Comparison of ENCODE assay signal across 7 mouse cellular contexts in genomic region chr5:35884262-35884661, GRCm38 (mm10). TPM values are rescaled to one million over a fixed set of nuclear protein-coding genes. Genes with fewer than 3 reads are reported as not detected.
A peak's percentile ranks its signal among the peaks of the same experiment; 100 is the strongest.
DNase-seq lines count a peak whose midpoint lies in the region; ATAC-seq and TF ChIP-seq lines count a peak whose summit lies in the region.

No protein-coding gene starts in this region.

- H3K27ac ChIP-seq in kidney, adult 2 months (ENCODE audit: insufficient read depth, low read depth, low read length) = no peak overlapping the region
- H3K27ac ChIP-seq in kidney, embryonic 16.5 days (ENCODE audit: low read length) = no peak overlapping the region
- H3K27ac ChIP-seq in bone marrow, adult 2 months (ENCODE audit: control insufficient read depth, insufficient read depth, low read depth, low read length, poor library complexity) = no peak overlapping the region
- no peak overlapping the region for H3K27ac ChIP-seq in hindbrain, embryonic 13.5 days
- no peak overlapping the region for H3K27ac ChIP-seq in midbrain, embryonic 10.5 days (replicated peaks)

- TF ChIP-seq CTCF in kidney, adult 2 months (conservative IDR thresholded peaks at IDR 0.05; ENCODE audit: insufficient read depth, insufficient read length, low read depth, low read length) = no peak; the same call in 1 of the 2 replicates
- peak; percentile 79 for TF ChIP-seq CTCF in E14TG2a.4 (conservative IDR thresholded peaks at IDR 0.05; ENCODE audit: low read length)
- peak; percentile 10; the same call in 1 of the 2 replicates for TF ChIP-seq CTCF in bone marrow, adult 2 months (IDR thresholded peaks at IDR 0.05; ENCODE audit: control insufficient read depth, insufficient read depth, low read length)

- H3K4me2 ChIP-seq in kidney, embryonic 16.5 days (replicated peaks; ENCODE audit: low read depth, low read length) = no peak overlapping the region
- 0 out of 2 replicates have a peak overlapping the region, but pooled peaks have one; percentile 18 for H3K4me2 ChIP-seq in hindbrain, embryonic 13.5 days

- no peak overlapping the region for H3K9ac ChIP-seq in kidney, embryonic 16.5 days (replicated peaks; ENCODE audit: low read length)
- H3K9ac ChIP-seq in hindbrain, embryonic 13.5 days = no peak overlapping the region

- 48% methylated on average over 11 of the region's 11 CpGs for WGBS in kidney, adult 2 months
- WGBS in kidney, embryonic 16.5 days = 40% methylated on average over 11 of the region's 11 CpGs
- 48% methylated on average over 11 of the region's 11 CpGs for WGBS in bone marrow, adult 2 months
- WGBS in hindbrain, embryonic 13.5 days = 41% methylated on average over 11 of the region's 11 CpGs
- 45% methylated on average over 11 of the region's 11 CpGs for WGBS in midbrain, embryonic 10.5 days

- no peaks in the 10 kb centered on the region for H3K36me3 ChIP-seq in kidney, adult 2 months (ENCODE audit: control insufficient read depth, insufficient read depth, low read length)
- no peaks in the 10 kb centered on the region for H3K36me3 ChIP-seq in kidney, embryonic 16.5 days (ENCODE audit: insufficient read depth, low read length)
- no peaks in the 10 kb centered on the region for H3K36me3 ChIP-seq in E14TG2a.4 (ENCODE audit: insufficient read depth, low read length)
- H3K36me3 ChIP-seq in hindbrain, embryonic 13.5 days = no peaks in the 10 kb centered on the region
- H3K36me3 ChIP-seq in midbrain, embryonic 10.5 days = no peaks in the 10 kb centered on the region

- TF ChIP-seq POLR2A in kidney, adult 2 months (IDR thresholded peaks at IDR 0.05; ENCODE audit: low read depth, low read length) = no peak
- TF ChIP-seq POLR2A in bone marrow, adult 2 months (IDR thresholded peaks at IDR 0.05; ENCODE audit: borderline replicate concordance, control insufficient read depth, low read depth, low read length) = no peak

- H3K4me3 ChIP-seq in kidney, adult 2 months (ENCODE audit: insufficient read depth, low read depth, low read length) = no peak overlapping the region
- H3K4me3 ChIP-seq in kidney, embryonic 16.5 days (ENCODE audit: low read length) = no peak overlapping the region
- no peak overlapping the region for H3K4me3 ChIP-seq in E14TG2a.4 (replicated peaks; ENCODE audit: low read length)
- no peak overlapping the region for H3K4me3 ChIP-seq in bone marrow, adult 2 months (replicated peaks; ENCODE audit: control insufficient read depth, low read depth, low read length)
- no peak overlapping the region for H3K4me3 ChIP-seq in hindbrain, embryonic 13.5 days
- H3K4me3 ChIP-seq in midbrain, embryonic 10.5 days = no peak overlapping the region

- H3K4me1 ChIP-seq in kidney, adult 2 months (ENCODE audit: control insufficient read depth, insufficient read depth, low read length) = peaks cover 4% of the 10 kb centered on the region; the same call in 1 of the 2 replicates
- no peaks in the 10 kb centered on the region for H3K4me1 ChIP-seq in kidney, embryonic 16.5 days (ENCODE audit: insufficient read depth, low read length)
- peaks cover 18% of the 10 kb centered on the region for H3K4me1 ChIP-seq in E14TG2a.4 (replicated peaks; ENCODE audit: low read depth, low read length)
- no peaks in the 10 kb centered on the region for H3K4me1 ChIP-seq in bone marrow, adult 2 months (ENCODE audit: control insufficient read depth, insufficient read depth, low read length)
- H3K4me1 ChIP-seq in hindbrain, embryonic 13.5 days (replicated peaks) = peaks cover 18% of the 10 kb centered on the region
- H3K4me1 ChIP-seq in midbrain, embryonic 10.5 days = peaks cover 14% of the 10 kb centered on the region

- no peak for ATAC-seq in kidney, embryonic 16.5 days (ENCODE audit: low FRiP score, low TSS enrichment)
- no peak for ATAC-seq in hindbrain, embryonic 13.5 days (ENCODE audit: low FRiP score)

- H3K27me3 ChIP-seq in kidney, adult 2 months (replicated peaks; ENCODE audit: control insufficient read depth, insufficient read depth, low read length) = no peaks in the 10 kb centered on the region
- H3K27me3 ChIP-seq in kidney, embryonic 16.5 days (ENCODE audit: insufficient read depth, low read length) = no peaks in the 10 kb centered on the region
- peaks cover 3% of the 10 kb centered on the region; the same call in 1 of the 2 replicates for H3K27me3 ChIP-seq in E14TG2a.4 (ENCODE audit: insufficient read depth, low read length)
- no peaks in the 10 kb centered on the region for H3K27me3 ChIP-seq in hindbrain, embryonic 13.5 days
- no peaks in the 10 kb centered on the region for H3K27me3 ChIP-seq in midbrain, embryonic 10.5 days (ENCODE audit: low read depth, poor library complexity, severe bottlenecking)

- peak; percentile 55 for DNase-seq in kidney, adult 2 months
- peak; percentile 62 for DNase-seq in midbrain, embryonic 10.5 days (ENCODE audit: low spot score)
- peak; percentile 69 for DNase-seq in thymus, postnatal 4 days

- H3K9me3 ChIP-seq in kidney, embryonic 16.5 days (ENCODE audit: low read length) = no peaks in the 10 kb centered on the region
- H3K9me3 ChIP-seq in E14TG2a.4 (ENCODE audit: low read length) = no peaks in the 10 kb centered on the region
- no peaks in the 10 kb centered on the region for H3K9me3 ChIP-seq in hindbrain, embryonic 13.5 days
- no peaks in the 10 kb centered on the region for H3K9me3 ChIP-seq in midbrain, embryonic 10.5 days (replicated peaks)

RNA-seq across cellular contexts. Expression of gene Afap1, which starts 8.9 kb away (rescaled TPM):
- 17.2 and 19.7 TPM in 2 replicates for polyA plus RNA-seq in kidney, adult 2 months (2012; rRNA removed)
- 22.8 and 28.1 TPM in 2 replicates for polyA plus RNA-seq in kidney, embryonic 16.5 days (2015; fragmentation: Nextera tagmentation; extraction: Ambion mirVana)
- 1.8 and 5.4 TPM in 2 replicates for polyA plus RNA-seq in bone marrow, adult 2 months (2011; ENCODE audit: insufficient read depth, insufficient read length, low replicate concordance, missing spikeins)
- polyA plus RNA-seq in hindbrain, embryonic 13.5 days (2015; fragmentation: Nextera tagmentation; extraction: Ambion mirVana) = 82.8 and 86.5 TPM in 2 replicates
- 21.6 and 34.3 TPM in 2 replicates for polyA plus RNA-seq in midbrain, embryonic 10.5 days (2016; fragmentation: Nextera tagmentation; extraction: Ambion mirVana)
